Mouse (Mus musculus) adrenal gland, adult 2 months (tissue): ENCODE data around the gene Hist2h2aa2. TPM values are rescaled to one million over a fixed set of nuclear protein-coding genes. Genes with fewer than 3 reads are reported as not detected.
"Not testable (repeated sequence)": the region's sequence is repeated elsewhere in the genome, so short reads cannot be mapped to it uniquely, and the experiment has no call there.

Source experiments
- DNase-seq: peaks from one replicate; pipeline ENCODE4 v3.0.0; 2021
- microRNA-seq, 2 experiments: library from miRNA; unstranded; fragments of <30 nt; microRNA quantifications; one replicate each; pipeline ENCODE4 v1.2.0; 2021
- polyA plus RNA-seq: library from polyadenylated mRNA; depleted of rRNA; stranded (reverse); fragments of >200 nt; gene quantifications from 2 replicates; pipeline ENCODE4 v1.2.3, GENCODE M21; 2012; rRNA removed
- total RNA-seq, 2 experiments: library from RNA; stranded (reverse); gene quantifications; 2 replicates each; pipeline ENCODE4 v1.2.3; 2021

Gene Hist2h2aa2
- total and polyA plus RNA-seq, 3 experiments: 493 to 751 (median 563) TPM

- DNase-seq: not testable (repeated sequence)
These were observed 41.4 kb downstream of the Hist2h2aa2 start for GRCm38 (mm10) chr3:96198601-96199251.

GRCm38 (mm10) chr3:96198181-96198580 lies 41.9 kb downstream of the Hist2h2aa2 start:
- DNase-seq: peak; percentile 11

- peak; percentile 93 for DNase-seq
These were observed 42.8 kb downstream of the Hist2h2aa2 start for GRCm38 (mm10) chr3:96197129-96197749.

- no peak for DNase-seq
These were observed 43.5 kb downstream of the Hist2h2aa2 start for GRCm38 (mm10) chr3:96196437-96197128.

- DNase-seq: no peak
These were observed 44.3 kb downstream of the Hist2h2aa2 start for GRCm38 (mm10) chr3:96195616-96196313.

- no peak for DNase-seq
These were observed 45.1 kb downstream of the Hist2h2aa2 start for GRCm38 (mm10) chr3:96194966-96195365.

- no peak for DNase-seq
These were observed 47.1 kb downstream of the Hist2h2aa2 start for GRCm38 (mm10) chr3:96192977-96193376.

Small RNAs within 50 kb of the gene (microRNA-seq; reads per million reads assigned to microRNA genes)
- 0 reads per million in 2 experiments for gene Gm44492
- gene Gm47311: 0 reads per million in 2 experiments
- 0 reads per million in 2 experiments for gene Gm47313

Other genes starting within 250 kb of the Hist2h2aa2 start
- gene Plekho1, start 244.3 kb downstream of the Hist2h2aa2 start, total RNA-seq: 10 to 100 TPM; 12.9 to 24.7 TPM
- 13.8 and 14.0 TPM in 2 replicates for gene Plekho1, start 244.3 kb downstream of the Hist2h2aa2 start, polyA plus RNA-seq
- 10 to 100 TPM; 38.3 to 39.4 TPM for gene Vps45, start 181.8 kb downstream of the Hist2h2aa2 start, total RNA-seq
- gene Vps45, start 181.8 kb downstream of the Hist2h2aa2 start, polyA plus RNA-seq: 2.6 and 3.0 TPM in 2 replicates
- 10 to 100 TPM; 25.0 to 38.2 TPM for gene Otud7b, start 135.7 kb downstream of the Hist2h2aa2 start, total RNA-seq
- gene Otud7b, start 135.7 kb downstream of the Hist2h2aa2 start, polyA plus RNA-seq: 16.3 and 19.7 TPM in 2 replicates
- gene Mtmr11, start 78.3 kb downstream of the Hist2h2aa2 start, total RNA-seq: 10 to 100 TPM; 27.4 to 34.6 TPM
- gene Mtmr11, start 78.3 kb downstream of the Hist2h2aa2 start, polyA plus RNA-seq: 15.0 and 20.5 TPM in 2 replicates
- gene Sf3b4, start 67.9 kb downstream of the Hist2h2aa2 start, total RNA-seq: 10 to 100 TPM; 49.4 to 55.2 TPM
- gene Sf3b4, start 67.9 kb downstream of the Hist2h2aa2 start, polyA plus RNA-seq: 169 and 183 TPM in 2 replicates
- gene Sv2a, start 59.1 kb downstream of the Hist2h2aa2 start, total RNA-seq: 10 to 100 TPM in 1 of 2 experiments, 1 to 10 TPM in 1; 5.7 to 14.1 TPM
- 3.3 and 3.6 TPM in 2 replicates for gene Sv2a, start 59.1 kb downstream of the Hist2h2aa2 start, polyA plus RNA-seq
- gene Bola1, start 20.6 kb downstream of the Hist2h2aa2 start, total RNA-seq: 10 to 100 TPM; 29.6 to 38.9 TPM
- 95.5 and 96.5 TPM in 2 replicates for gene Bola1, start 20.6 kb downstream of the Hist2h2aa2 start, polyA plus RNA-seq
- 1 to 10 TPM; 3.1 to 8.3 TPM for gene Hist2h2ab, start 20.4 kb downstream of the Hist2h2aa2 start, total RNA-seq
- 0.93 and 4.7 TPM in 2 replicates for gene Hist2h2ab, start 20.4 kb downstream of the Hist2h2aa2 start, polyA plus RNA-seq
- gene Hist2h2ac, start 19.4 kb downstream of the Hist2h2aa2 start, total RNA-seq: 10 to 100 TPM; 41.3 to 58.9 TPM
- gene Hist2h2ac, start 19.4 kb downstream of the Hist2h2aa2 start, polyA plus RNA-seq: 5.1 TPM in 2 replicates
- gene Hist2h2be, start 19.2 kb downstream of the Hist2h2aa2 start, total RNA-seq: 10 to 100 TPM; 15.6 to 23.5 TPM
- gene Hist2h2be, start 19.2 kb downstream of the Hist2h2aa2 start, polyA plus RNA-seq: 6.1 and 6.4 TPM in 2 replicates
- 10 to 100 TPM; 21.8 to 28.5 TPM for gene Hist2h3c2, start 1.1 kb downstream of the Hist2h2aa2 start, total RNA-seq
- gene Hist2h3c2, start 1.1 kb downstream of the Hist2h2aa2 start, polyA plus RNA-seq: 59.6 and 80.3 TPM in 2 replicates
- gene Hist2h2aa1, start 5.2 kb upstream of the Hist2h2aa2 start, total RNA-seq: 10 to 100 TPM in 1 of 2 experiments, not detected in 1; 21.4 TPM
- 503 and 643 TPM in 2 replicates for gene Hist2h2aa1, start 5.2 kb upstream of the Hist2h2aa2 start, polyA plus RNA-seq
- 1 to 10 TPM in 1 of 2 experiments, not detected in 1; 2.0 TPM for gene Hist2h3c1, start 6.4 kb upstream of the Hist2h2aa2 start, total RNA-seq
- not detected in 2 replicates for gene Hist2h3c1, start 6.4 kb upstream of the Hist2h2aa2 start, polyA plus RNA-seq
- gene Hist2h4, start 23.0 kb upstream of the Hist2h2aa2 start, total RNA-seq: 10 to 100 TPM; 15.2 to 26.7 TPM
- 2.7 and 2.8 TPM in 2 replicates for gene Hist2h4, start 23.0 kb upstream of the Hist2h2aa2 start, polyA plus RNA-seq
- gene Hist2h3b, start 28.4 kb upstream of the Hist2h2aa2 start, total RNA-seq: 10 to 100 TPM; 50.8 to 65.4 TPM
- gene Hist2h3b, start 28.4 kb upstream of the Hist2h2aa2 start, polyA plus RNA-seq: 30.9 and 38.0 TPM in 2 replicates
- 10 to 100 TPM; 61.7 to 85.5 TPM for gene Hist2h2bb, start 29.5 kb upstream of the Hist2h2aa2 start, total RNA-seq
- gene Hist2h2bb, start 29.5 kb upstream of the Hist2h2aa2 start, polyA plus RNA-seq: 0.93 TPM in 1 of 2 replicates, not detected in the other
- 1 to 10 TPM; 1.9 to 2.1 TPM for gene Fcgr1, start 53.7 kb upstream of the Hist2h2aa2 start, total RNA-seq
- 2.2 and 2.3 TPM in 2 replicates for gene Fcgr1, start 53.7 kb upstream of the Hist2h2aa2 start, polyA plus RNA-seq
- gene BC107364, start 212.0 kb upstream of the Hist2h2aa2 start, total RNA-seq: not detected
- not detected in 2 replicates for gene BC107364, start 212.0 kb upstream of the Hist2h2aa2 start, polyA plus RNA-seq